Mouse (Mus musculus): ENCODE data around the gene Ppp1r14b. TPM values are rescaled to one million over a fixed set of nuclear protein-coding genes. Genes with fewer than 3 reads are reported as not detected.
A peak's percentile ranks its signal among the peaks of the same experiment; 100 is the strongest.
"Not testable (repeated sequence)": the region's sequence is repeated elsewhere in the genome, so short reads cannot be mapped to it uniquely, and the experiment has no call there.

Gene Ppp1r14b
- polyA plus RNA-seq, 1 experiment from 2014 or later = 84.9 TPM

DNA sequence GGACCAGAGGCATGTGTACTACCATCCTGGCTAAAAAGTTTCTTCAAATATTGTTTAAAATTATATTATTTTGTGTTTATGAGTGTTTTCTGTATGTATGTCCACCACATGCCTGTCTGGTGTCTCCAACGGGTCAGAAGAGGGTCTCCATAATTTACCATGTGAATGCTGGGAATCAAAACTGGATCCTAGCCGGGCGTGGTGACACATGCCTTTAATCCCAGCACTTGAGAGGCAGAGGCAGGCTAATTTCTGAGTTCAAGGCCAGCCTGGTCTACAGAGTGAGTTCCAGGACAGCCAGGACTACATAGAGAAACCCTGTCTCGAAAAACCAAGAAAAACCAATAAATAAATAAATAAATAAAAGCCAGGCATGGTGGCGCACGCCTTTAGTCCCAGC lies 16.4 kb downstream of the Ppp1r14b start:
- not testable (repeated sequence) for ATAC-seq (ENCODE audit: insufficient number of reproducible peaks, insufficient read depth, low FRiP score, low TSS enrichment, low read depth)
- H3K4me2 ChIP-seq = 0 out of 2 replicates have a peak overlapping the region, but pooled peaks have one; percentile 91

DNA sequence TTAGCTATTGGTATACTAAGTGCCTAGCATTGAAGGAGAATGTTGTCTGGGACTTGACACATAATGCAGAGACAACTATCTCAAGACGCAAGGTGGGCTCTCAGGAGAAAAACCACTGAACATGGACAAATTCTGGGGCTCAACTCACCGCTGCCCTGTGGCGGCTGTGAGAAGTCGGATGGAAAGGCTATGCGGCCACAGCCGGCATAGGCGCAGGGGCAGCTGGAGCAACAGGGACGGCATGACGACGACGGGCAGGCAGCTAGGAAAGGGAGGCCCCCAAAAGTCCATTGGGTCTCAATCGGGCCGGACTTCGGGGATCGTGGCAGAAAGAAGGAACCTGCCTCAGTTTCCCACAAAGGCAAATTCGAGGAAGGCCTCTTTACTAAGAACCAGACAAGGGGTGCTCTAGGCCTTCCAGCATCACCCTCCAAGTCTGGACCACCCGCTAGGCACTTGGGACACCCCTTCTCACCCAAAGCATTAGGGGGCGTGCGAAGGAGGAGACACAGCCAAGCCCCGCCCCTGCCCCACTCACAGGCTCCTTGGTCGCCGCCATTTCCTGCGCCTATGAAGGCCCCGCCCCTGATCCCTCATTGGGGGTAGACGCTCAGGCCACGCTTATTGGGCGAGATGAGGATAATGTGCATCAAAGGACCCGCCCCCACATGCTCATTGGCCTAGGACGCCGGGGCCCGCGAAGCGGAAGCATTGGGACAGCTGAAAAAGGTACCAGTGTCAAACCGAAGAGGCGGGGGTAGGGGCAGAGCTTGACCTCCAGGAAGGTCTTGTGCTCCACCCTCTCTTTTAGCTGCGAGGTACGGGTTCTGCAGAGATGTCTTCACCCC lies 17.5 kb downstream of the Ppp1r14b start, which contains the start of gene Dnajc4:
Gene Dnajc4 (minus strand): TSS at position 562 of the 848 bp plus-strand sequence.
- peaks cover 44% of the 10 kb centered on the region for H3K4me1 ChIP-seq
- peak within 1 kb of the TSS; percentile 58 for H3K4me3 ChIP-seq
- H3K27ac ChIP-seq = peak within 1 kb of the TSS; percentile 68; the same call in 1 of the 2 replicates
- peak within 1 kb of the TSS; percentile 77 for H3K9ac ChIP-seq
- H3K27me3 ChIP-seq = no peaks in the 10 kb centered on the region
- ATAC-seq (ENCODE audit: insufficient number of reproducible peaks, insufficient read depth, low FRiP score, low TSS enrichment, low read depth) = peak; percentile 90
- WGBS = 2% methylated on average over 37 of the region's 37 CpGs
- no peaks in the 10 kb centered on the region for H3K36me3 ChIP-seq
- H3K9me3 ChIP-seq = no peaks in the 10 kb centered on the region
- H3K4me2 ChIP-seq = peak within 1 kb of the TSS; percentile 91

More for the DNA sequence above, 16.4 kb downstream of the Ppp1r14b start:
- H3K4me3 ChIP-seq, H3K36me3 ChIP-seq, H3K27me3 ChIP-seq, H3K27ac ChIP-seq, H3K9me3 ChIP-seq, H3K9ac ChIP-seq: not testable (repeated sequence)
- 90% methylated on average over 6 of the region's 6 CpGs for WGBS
- H3K4me1 ChIP-seq = peaks cover 42% of the 10 kb centered on the region

DNA sequence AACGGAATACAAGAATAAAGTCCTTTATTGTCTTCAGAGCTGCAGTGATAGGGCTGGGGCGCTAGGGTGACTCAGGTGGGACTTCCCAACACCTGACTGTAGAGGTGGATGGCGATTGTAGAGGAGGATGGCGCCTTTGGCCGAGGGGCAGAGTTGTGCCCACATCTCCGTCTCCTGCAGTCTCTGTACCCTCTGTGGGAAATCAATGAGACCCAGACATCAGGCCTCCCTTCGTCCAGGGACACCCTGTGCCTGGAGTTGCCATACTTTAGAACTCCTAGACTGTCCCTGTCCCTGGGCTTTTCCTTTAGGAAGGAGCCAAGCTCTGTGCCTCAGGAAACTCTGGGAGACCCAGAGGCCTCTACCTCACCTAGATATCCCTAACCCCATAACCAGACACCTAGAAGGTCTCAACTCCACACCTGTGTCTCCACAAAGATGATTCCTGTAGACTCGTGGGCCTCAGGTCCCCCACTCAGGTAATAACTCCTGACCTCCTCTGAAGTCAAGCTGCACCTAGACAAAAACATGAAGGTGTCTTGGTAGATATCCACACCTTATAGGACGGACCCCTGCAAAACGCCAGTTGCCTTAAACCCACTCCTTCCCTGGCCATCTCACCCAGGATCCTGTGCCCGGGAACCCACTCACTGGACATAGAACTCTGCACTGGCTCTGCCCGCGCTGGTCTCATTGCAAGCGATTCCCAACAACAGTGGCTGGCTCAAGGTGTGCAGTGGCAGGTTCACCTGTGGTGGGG lies 18.4 kb downstream of the Ppp1r14b start:
- no peaks in the 10 kb centered on the region for H3K27me3 ChIP-seq
- H3K36me3 ChIP-seq = peaks cover 5% of the 10 kb centered on the region; the same call in 1 of the 2 replicates
- H3K9me3 ChIP-seq = no peaks in the 10 kb centered on the region
- H3K4me3 ChIP-seq = peak overlapping the region; percentile 58
- H3K4me2 ChIP-seq = peak overlapping the region; percentile 91
- 63% methylated on average over 14 of the region's 14 CpGs for WGBS
- peaks cover 41% of the 10 kb centered on the region for H3K4me1 ChIP-seq
- ATAC-seq (ENCODE audit: insufficient number of reproducible peaks, insufficient read depth, low FRiP score, low TSS enrichment, low read depth) = no peak
- H3K9ac ChIP-seq = peak overlapping the region; percentile 69
- H3K27ac ChIP-seq = peak overlapping the region; percentile 39; the same call in 1 of the 2 replicates

DNA sequence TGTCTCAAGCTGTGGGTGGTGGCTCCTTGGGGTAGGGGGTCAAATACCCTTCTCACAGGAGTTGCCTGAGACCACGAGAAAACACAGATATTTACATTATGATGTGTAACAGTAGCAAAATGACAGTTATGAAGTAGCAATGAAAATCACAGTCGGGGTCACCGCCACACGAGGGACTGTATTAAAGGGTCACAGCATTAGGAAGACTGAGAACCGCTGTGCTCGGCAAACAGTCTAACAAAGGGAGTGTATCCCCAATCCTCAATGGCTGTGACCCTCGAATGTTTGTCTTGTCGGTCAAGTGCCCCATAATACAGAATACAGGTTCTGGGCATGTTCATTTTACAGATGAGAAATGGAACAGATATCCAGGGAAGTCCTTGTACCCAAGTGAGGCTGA lies 19.2 kb downstream of the Ppp1r14b start:
- ATAC-seq (ENCODE audit: insufficient number of reproducible peaks, insufficient read depth, low FRiP score, low TSS enrichment, low read depth) = no peak

DNA sequence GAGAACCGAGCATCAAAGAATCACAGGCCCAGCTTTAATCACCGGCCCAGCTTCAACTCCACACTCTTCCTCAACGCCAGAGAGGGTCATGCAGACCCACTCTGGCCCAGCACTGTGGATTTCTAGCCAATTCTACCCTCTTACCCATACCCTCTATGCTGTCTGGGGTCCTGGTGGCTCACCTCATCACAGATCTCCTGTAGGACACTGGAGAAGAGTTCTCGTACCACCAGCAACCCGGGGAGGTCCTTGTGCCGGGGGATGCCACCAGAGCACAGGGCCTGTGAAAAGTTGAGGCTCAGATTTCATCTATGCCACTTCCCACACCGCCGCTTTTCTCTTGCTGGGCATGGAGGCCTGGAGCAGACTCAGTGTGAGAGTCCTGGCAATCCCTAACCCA lies 19.7 kb downstream of the Ppp1r14b start:
- H3K9ac ChIP-seq = peak overlapping the region; percentile 83; the same call in 1 of the 2 replicates
- H3K27ac ChIP-seq = no peak overlapping the region
- peak overlapping the region; percentile 66; the same call in 1 of the 2 replicates for H3K4me3 ChIP-seq
- H3K9me3 ChIP-seq = no peaks in the 10 kb centered on the region
- no peak for ATAC-seq (ENCODE audit: insufficient number of reproducible peaks, insufficient read depth, low FRiP score, low TSS enrichment, low read depth)
- WGBS = 83% methylated on average over 8 of the region's 8 CpGs
- H3K4me2 ChIP-seq = peak overlapping the region; percentile 81
- H3K4me1 ChIP-seq = peaks cover 39% of the 10 kb centered on the region
- no peaks in the 10 kb centered on the region for H3K27me3 ChIP-seq
- peaks cover 18% of the 10 kb centered on the region for H3K36me3 ChIP-seq

More for the DNA sequence above, 19.2 kb downstream of the Ppp1r14b start:
- H3K4me2 ChIP-seq = no peak overlapping the region
- H3K27ac ChIP-seq = no peak overlapping the region
- no peaks in the 10 kb centered on the region for H3K27me3 ChIP-seq
- H3K9ac ChIP-seq = no peak overlapping the region
- no peaks in the 10 kb centered on the region for H3K9me3 ChIP-seq
- peak overlapping the region; percentile 58; the same call in 1 of the 2 replicates for H3K4me3 ChIP-seq
- 85% methylated on average over 8 of the region's 8 CpGs for WGBS
- peaks cover 13% of the 10 kb centered on the region for H3K36me3 ChIP-seq
- peaks cover 39% of the 10 kb centered on the region for H3K4me1 ChIP-seq

DNA sequence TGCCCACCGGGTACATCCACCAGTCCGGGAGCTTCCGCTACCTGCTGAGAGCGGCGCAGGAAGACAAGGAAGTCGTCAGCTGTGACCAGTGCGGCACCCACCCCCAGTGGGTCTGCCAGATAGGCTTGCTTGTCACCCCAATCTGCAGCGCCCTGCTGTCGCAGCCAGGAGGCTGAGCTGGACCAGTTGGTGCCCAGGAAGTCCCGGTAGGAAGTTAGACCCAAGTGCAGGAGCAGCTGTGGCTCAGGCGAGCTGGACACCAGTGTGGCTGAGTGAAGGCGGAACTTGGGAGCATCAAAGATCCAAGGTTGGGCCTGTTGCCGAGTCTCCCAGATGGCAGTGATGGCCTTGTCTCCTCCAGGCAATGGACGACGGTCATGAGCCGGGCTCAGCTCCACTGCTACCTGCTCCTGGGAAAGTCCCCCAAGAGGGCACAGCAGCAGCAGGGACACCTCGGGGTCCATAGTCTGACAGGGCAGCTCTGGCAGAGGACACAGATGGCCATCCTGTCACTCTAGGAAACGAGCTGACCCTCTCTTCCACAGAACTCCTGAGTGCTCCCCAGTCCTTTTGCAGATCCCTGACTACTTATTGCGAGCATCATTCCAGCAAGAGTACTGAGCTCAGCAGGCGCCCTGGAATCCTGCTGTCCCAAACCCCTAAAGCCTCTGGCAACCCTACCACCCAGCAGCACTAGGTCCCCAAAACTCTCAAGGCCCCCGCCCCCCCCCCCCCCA lies 20.7 kb downstream of the Ppp1r14b start:
- 49% methylated on average over 21 of the region's 21 CpGs for WGBS
- Histone ChIP-seq H3K4me3 (peak overlapping the region; percentile 66), H3K9ac (peak overlapping the region; percentile 83), H3K4me1 (peaks cover 39% of the 10 kb centered on the region), H3K9me3 (no peaks in the 10 kb centered on the region), H3K36me3 (peaks cover 27% of the 10 kb centered on the region), H3K27ac (peak overlapping the region; percentile 49; the same call in 1 of the 2 replicates), H3K27me3 (no peaks in the 10 kb centered on the region), H3K4me2 (peak overlapping the region; percentile 81)
- ATAC-seq (ENCODE audit: insufficient number of reproducible peaks, insufficient read depth, low FRiP score, low TSS enrichment, low read depth) = no peak

DNA sequence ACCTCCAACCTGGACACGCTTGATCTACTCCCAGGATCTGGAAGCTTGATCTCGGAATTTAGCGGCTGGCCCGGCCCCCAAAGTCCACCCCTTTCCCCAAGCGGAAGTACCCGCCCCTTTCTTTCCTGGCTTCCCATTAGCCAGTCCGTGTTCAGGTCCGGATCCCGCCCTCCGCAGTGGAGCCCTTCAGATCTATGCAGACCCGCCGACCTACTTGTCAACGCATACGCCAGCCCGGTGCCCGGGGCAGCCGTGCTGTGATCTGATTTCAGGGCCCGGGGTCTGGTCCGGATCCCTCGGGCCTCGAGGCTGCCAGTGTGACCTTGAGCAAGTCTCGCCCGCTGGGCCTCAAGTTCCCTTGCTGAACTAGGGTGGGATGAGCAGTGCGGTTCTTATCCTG lies 21.2 kb downstream of the Ppp1r14b start, which contains the start of the genes Nudt22 and Trpt1:
Gene Nudt22 (minus strand): TSS at position 112 of the 400 bp plus-strand sequence.
Gene Trpt1 (plus strand): TSS at position 126 of the 400 bp plus-strand sequence.
- peaks cover 28% of the 10 kb centered on the region for H3K36me3 ChIP-seq
- peaks cover 39% of the 10 kb centered on the region for H3K4me1 ChIP-seq
- no peaks in the 10 kb centered on the region for H3K27me3 ChIP-seq
- peak within 1 kb of the TSS; percentile 68 for H3K27ac ChIP-seq
- H3K4me2 ChIP-seq = peak within 1 kb of the TSS; percentile 81
- H3K9me3 ChIP-seq = no peaks in the 10 kb centered on the region
- peak within 1 kb of the TSS; percentile 66 for H3K4me3 ChIP-seq
- H3K9ac ChIP-seq = peak within 1 kb of the TSS; percentile 83
- ATAC-seq (ENCODE audit: insufficient number of reproducible peaks, insufficient read depth, low FRiP score, low TSS enrichment, low read depth) = peak; percentile 74
- under 1% methylated on average over 23 of the region's 24 CpGs for WGBS

DNA sequence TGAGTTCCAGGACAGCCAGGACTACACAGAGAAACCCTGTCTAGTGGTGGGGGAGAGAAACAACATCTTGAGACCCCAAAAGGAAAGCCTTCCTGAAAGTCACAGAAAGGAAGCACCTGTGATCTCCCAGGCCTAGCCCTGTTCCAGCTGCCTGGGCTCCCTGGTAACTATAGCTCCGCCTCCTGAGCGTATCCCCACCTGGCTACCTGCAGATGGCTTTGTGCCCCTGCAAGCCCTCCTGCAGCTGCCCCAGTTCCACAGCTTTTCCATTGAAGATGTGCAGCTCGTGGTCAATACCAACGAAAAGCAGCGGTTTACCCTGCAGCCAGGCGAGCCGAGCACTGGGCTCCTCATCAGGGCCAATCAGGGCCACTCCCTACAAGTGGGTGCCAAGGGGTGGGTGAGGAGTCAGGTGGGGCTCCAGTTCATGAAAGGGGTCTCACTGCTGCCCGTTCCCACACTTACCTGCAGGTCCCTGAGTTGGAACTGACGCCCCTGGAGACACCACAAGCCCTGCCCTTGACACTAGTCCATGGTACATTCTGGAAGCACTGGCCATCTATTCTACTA lies 23.0 kb downstream of the Ppp1r14b start:
- Histone ChIP-seq H3K27me3 (no peaks in the 10 kb centered on the region), H3K9me3 (no peaks in the 10 kb centered on the region), H3K27ac (no peak overlapping the region), H3K36me3 (peaks cover 28% of the 10 kb centered on the region), H3K4me2 (no peak overlapping the region), H3K4me3 (no peak overlapping the region), H3K9ac (no peak overlapping the region), H3K4me1 (peaks cover 32% of the 10 kb centered on the region)
- WGBS = 80% methylated on average over 9 of the region's 9 CpGs
- ATAC-seq (ENCODE audit: insufficient number of reproducible peaks, insufficient read depth, low FRiP score, low TSS enrichment, low read depth) = no peak

DNA sequence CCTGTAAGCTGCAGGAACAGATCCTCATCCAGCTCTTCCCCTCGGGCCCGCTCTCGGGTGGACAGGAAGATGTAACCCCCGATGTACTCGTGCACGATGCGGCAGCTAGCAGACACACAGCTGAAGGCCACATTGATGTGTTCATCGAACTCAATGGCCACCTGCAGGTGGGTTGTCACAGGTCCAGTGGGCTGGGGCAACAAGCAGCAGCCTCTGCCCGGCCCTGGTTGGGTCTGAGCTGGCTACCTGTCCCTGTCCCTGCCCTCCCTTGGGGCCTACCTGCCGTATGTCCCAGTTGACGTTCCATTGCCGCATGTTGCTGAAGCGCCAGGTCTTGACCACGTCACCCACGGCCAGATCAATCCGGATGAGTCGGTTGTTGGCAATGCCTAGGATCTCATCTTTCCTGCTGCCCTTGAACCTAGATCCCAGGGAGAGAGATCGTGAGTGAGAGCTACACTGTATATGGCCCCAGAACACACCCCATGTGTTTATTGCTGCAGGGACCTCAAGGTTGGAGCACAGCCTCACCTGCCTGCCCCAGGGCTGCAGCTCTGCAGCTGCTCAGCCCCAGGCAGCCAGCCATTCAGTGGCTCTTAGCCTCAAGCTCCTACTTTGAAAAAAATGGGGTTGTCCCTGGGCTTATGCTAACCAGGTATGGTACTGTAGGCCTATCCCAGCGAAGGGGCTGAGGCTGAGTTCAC lies 24.7 kb downstream of the Ppp1r14b start:
- H3K36me3 ChIP-seq = peaks cover 28% of the 10 kb centered on the region
- H3K27me3 ChIP-seq = no peaks in the 10 kb centered on the region
- H3K4me3 ChIP-seq = no peak overlapping the region
- H3K4me1 ChIP-seq = peaks cover 24% of the 10 kb centered on the region
- H3K9ac ChIP-seq = no peak overlapping the region
- WGBS = 92% methylated on average over 19 of the region's 19 CpGs
- no peak overlapping the region for H3K27ac ChIP-seq
- no peaks in the 10 kb centered on the region for H3K9me3 ChIP-seq
- no peak overlapping the region for H3K4me2 ChIP-seq
- ATAC-seq (ENCODE audit: insufficient number of reproducible peaks, insufficient read depth, low FRiP score, low TSS enrichment, low read depth) = no peak

DNA sequence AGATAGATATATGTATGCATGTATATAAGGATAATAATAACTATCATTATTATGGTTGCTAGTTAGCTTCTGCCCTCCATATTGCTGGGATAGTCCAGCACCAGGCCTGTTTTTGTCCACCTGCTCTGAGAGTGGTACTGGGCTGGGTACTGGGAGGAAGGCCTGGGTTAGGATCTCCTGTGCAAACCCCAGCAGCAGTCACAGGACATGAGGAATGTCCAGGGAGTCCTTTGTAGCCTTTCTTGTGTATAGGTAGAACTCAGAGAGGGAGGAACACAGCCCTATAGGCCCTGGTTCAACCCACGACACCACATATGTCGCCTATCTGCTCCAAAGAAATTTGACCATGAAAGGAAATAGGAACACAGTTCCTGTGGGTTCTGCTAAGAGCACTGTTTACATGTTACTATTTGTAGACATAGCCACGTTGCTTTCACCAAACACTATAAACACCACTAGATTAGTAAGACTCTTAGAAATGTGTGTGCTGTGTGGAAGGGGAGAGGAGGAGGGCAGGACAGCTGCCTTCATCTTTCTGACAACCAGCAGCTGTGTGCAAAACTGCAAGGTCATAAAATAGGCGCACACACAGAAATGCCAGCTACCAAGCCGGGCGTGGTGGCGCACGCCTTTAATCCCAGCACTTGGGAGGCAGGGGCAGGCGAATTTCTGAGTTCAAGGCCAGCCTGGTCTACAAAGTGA lies 32.3 kb downstream of the Ppp1r14b start:
- Histone ChIP-seq H3K36me3 (no peaks in the 10 kb centered on the region), H3K4me1 (no peaks in the 10 kb centered on the region), H3K9me3 (no peaks in the 10 kb centered on the region), H3K4me2 (no peak overlapping the region), H3K4me3 (no peak overlapping the region), H3K27ac (no peak overlapping the region), H3K27me3 (no peaks in the 10 kb centered on the region), H3K9ac (no peak overlapping the region)
- ATAC-seq (ENCODE audit: insufficient number of reproducible peaks, insufficient read depth, low FRiP score, low TSS enrichment, low read depth) = no peak
- WGBS = 83% methylated on average over 9 of the region's 9 CpGs
